Mouse (Mus musculus) ovary, postnatal 36 days (tissue): ENCODE data around the gene Abca6.

Source experiments
- DNase-seq: peaks from one replicate; pipeline ENCODE4 v3.0.0; 2022; ENCODE audit warnings: low spot score, mixed read lengths

The Abca6 gene

GRCm38 (mm10) chr11:110251534-110251933, at the start of gene Abca6:
TSS of gene Abca6 (minus strand) at chr11:110251776.
- DNase-seq: peak; percentile 21

- DNase-seq: no peak
Observed at GRCm38 (mm10) chr11:110297917-110298533, 46.4 kb upstream of the Abca6 start.

GRCm38 (mm10) chr11:110290586-110290985, 39.0 kb upstream of the Abca6 start:
- no peak for DNase-seq

GRCm38 (mm10) chr11:110288423-110288822, 36.8 kb upstream of the Abca6 start:
- no peak for DNase-seq

- no peak for DNase-seq
Observed at GRCm38 (mm10) chr11:110287694-110288093, 36.1 kb upstream of the Abca6 start.

- no peak for DNase-seq
Observed at GRCm38 (mm10) chr11:110286331-110286730, 34.8 kb upstream of the Abca6 start.

GRCm38 (mm10) chr11:110284849-110285248, 33.3 kb upstream of the Abca6 start:
- no peak for DNase-seq

GRCm38 (mm10) chr11:110284185-110284787, 32.7 kb upstream of the Abca6 start:
- DNase-seq: no peak

- DNase-seq: no peak
Observed at GRCm38 (mm10) chr11:110274794-110275193, 23.2 kb upstream of the Abca6 start.

- no peak for DNase-seq
Observed at GRCm38 (mm10) chr11:110271745-110272144, 20.2 kb upstream of the Abca6 start.

- peak; percentile 84 for DNase-seq
Observed at GRCm38 (mm10) chr11:110268244-110268844, 16.8 kb upstream of the Abca6 start.

- peak; percentile 34 for DNase-seq
Observed at GRCm38 (mm10) chr11:110267232-110267631, 15.7 kb upstream of the Abca6 start.

GRCm38 (mm10) chr11:110266757-110267156, 15.2 kb upstream of the Abca6 start:
- DNase-seq: peak; percentile 59

- DNase-seq: no peak
Observed at GRCm38 (mm10) chr11:110261867-110262266, 10.3 kb upstream of the Abca6 start.

- DNase-seq: no peak
Observed at GRCm38 (mm10) chr11:110257911-110258310, 6.3 kb upstream of the Abca6 start.

- no peak for DNase-seq
Observed at GRCm38 (mm10) chr11:110257061-110257460, 5.5 kb upstream of the Abca6 start.

- DNase-seq: no peak
Observed at GRCm38 (mm10) chr11:110252256-110252655, 680 bp upstream of the Abca6 start.

GRCm38 (mm10) chr11:110244730-110245129, 6.8 kb downstream of the Abca6 start:
- peak; percentile 10 for DNase-seq

GRCm38 (mm10) chr11:110237466-110237865, 14.1 kb downstream of the Abca6 start:
- DNase-seq: no peak

GRCm38 (mm10) chr11:110232975-110233374, 18.6 kb downstream of the Abca6 start:
- no peak for DNase-seq

- no peak for DNase-seq
Observed at GRCm38 (mm10) chr11:110217118-110217517, 34.5 kb downstream of the Abca6 start.

GRCm38 (mm10) chr11:110203930-110204329, 47.6 kb downstream of the Abca6 start:
- no peak for DNase-seq

- no peak for DNase-seq
Observed at GRCm38 (mm10) chr11:110198882-110199281, 52.7 kb downstream of the Abca6 start.
